Mouse (Mus musculus) bone marrow macrophage, adult 2 months (primary cell): ENCODE results near the gene Tmem165.

Source experiments
- CTCF ChIP-seq: IDR thresholded peaks from 2 replicates; pipeline ENCODE4 v1.5.1; 2012; ENCODE audit warnings: low read depth, mild to moderate bottlenecking, low read length, moderate library complexity
- POLR2A ChIP-seq: IDR thresholded peaks from 2 replicates; pipeline ENCODE4 v1.6.1; 2012; ENCODE audit warnings: mild to moderate bottlenecking, low read depth, low read length, borderline replicate concordance

- TF ChIP-seq POLR2A (no peak), CTCF (no peak)
These were observed 6.9 kb downstream of the Tmem165 start for GRCm38 (mm10) chr5:76190609-76191008.
